Mouse (Mus musculus): ENCODE data around the gene Tmprss6.

Gene Tmprss6

DNA sequence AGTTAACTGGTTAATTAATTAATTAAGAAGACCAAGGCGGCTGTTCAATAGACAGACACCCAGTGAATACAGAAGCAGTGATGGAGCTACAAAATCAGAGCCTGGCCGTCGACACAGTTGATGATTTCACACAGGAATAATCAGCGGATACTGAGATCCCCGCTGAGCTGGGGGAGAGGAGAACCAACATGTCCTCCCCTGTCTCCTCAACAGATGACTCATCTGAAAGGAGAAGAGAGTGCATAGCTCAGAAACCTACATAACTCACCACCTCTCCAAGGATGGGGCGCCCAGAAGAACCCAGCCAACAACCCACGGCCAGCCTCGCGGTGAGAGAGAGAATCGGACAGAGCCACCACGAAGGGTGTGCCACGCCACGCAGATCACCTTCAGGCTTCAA is 48.0 kb downstream of the Tmprss6 start:
- DNase-seq (ENCODE audit: low read depth, low spot score) = no peak

DNA sequence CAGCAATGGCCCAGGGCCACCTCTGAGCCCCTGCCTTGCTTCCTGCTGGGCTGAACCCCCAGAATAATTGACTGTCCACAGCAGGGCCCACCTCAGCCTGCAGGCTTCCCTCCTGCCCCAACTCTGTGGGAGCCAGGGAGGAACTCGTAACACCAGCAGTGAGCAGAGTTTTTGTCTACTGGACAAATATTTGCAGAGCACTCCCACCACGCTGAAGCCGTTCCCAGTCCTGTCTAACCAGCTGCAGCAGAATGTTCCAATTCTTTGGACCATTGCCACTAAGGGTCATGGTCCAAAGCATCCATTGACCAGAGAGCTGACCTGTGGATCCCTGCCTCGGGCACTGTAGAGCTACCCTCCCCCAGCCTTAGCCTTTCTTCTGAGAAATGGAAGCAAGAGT is 51.5 kb downstream of the Tmprss6 start:
- no peak for DNase-seq (ENCODE audit: low read depth, low spot score)

DNA sequence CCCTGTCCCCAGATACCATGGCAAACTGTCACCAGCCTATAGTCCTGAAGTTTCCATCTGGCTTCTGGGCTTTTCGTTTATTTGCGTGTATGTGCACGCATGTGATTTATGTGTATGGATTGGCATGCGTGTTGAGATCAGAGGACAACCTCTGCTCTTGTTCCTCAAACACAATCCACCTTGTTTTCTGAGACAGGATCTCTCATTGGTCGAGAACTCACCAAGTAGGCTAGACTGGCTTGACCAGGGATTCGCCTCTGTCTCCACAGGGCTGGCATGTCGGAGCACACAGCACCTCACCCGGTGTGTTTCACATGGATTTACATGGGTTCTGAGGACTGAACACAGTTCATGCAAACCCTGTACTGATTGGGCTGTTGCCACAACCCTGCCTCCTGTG is 54.3 kb downstream of the Tmprss6 start:
- no peak for DNase-seq (ENCODE audit: low read depth, low spot score)

DNA sequence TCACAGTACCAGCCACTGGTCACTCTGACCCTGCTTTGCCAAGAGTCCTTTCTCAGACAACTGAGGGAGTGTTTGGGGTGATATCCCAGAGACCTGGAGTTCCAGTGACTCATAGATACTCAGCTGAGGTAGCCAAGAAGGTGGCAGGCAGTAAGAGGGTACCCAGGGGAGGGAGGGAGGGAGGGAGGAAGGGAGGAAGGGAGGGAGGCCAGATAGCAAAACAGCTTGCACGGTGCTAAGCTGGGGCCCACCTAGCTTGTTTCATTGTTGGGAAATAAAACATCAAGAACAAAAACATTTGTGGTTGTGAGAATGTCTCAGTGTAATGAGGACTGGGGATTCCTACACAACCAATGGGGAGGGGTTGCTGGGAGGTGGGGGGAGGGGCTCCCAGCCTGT is 54.7 kb downstream of the Tmprss6 start:
- DNase-seq (ENCODE audit: low read depth, low spot score) = no peak

DNA sequence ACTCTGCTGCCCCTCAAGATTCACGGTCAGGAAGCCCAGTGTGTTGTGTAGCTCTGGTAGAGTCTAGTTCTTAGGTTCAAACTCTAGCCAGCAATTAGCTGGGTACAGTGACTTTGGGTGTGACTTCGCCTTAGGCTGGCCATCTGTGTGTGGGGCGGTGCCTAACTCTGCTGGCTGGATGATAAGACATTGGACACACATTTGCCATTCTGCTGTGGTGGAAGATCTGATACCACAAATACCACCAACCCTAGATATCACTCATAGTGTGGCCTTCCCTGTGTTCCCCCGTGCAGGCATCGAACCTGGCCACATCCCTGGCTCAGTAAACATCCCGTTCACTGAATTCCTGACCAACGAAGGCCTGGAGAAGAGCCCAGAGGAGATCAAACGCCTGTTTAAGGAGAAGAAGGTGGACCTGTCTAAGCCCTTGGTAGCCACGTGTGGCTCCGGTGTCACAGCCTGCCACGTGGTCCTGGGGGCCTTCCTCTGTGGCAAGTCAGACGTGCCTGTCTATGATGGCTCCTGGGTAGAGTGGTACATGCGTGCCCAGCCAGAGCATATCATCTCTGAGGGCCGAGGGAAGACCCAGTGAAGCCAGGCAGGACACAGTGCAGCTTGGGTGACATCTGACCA is 55.2 kb downstream of the Tmprss6 start:
- DNase-seq (ENCODE audit: low read depth, low spot score) = no peak

DNA sequence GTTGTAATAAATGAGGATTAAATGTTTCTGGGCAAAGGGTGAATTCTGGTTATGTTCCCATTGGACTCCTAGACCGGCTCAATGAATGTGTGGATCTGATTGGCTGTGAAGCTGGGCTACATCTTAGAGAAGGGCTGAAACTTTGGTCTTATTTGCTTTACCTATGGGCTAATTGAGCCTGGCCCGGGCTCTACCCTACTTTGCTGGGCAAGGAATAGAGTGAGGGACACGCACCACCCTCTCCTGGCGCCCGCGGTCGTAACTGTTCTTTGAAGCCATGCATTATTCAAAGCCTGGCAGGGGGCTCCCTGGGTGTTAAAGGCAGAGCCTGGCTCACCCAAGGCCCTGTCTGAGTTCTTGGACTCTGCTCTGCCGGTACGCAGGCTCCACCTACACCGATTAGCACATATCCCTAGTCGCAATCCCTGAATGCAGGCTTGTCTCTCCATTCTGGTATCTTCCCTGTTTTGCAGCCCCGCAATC is 58.8 kb downstream of the Tmprss6 start:
- no peak for DNase-seq (ENCODE audit: low read depth, low spot score)

DNA sequence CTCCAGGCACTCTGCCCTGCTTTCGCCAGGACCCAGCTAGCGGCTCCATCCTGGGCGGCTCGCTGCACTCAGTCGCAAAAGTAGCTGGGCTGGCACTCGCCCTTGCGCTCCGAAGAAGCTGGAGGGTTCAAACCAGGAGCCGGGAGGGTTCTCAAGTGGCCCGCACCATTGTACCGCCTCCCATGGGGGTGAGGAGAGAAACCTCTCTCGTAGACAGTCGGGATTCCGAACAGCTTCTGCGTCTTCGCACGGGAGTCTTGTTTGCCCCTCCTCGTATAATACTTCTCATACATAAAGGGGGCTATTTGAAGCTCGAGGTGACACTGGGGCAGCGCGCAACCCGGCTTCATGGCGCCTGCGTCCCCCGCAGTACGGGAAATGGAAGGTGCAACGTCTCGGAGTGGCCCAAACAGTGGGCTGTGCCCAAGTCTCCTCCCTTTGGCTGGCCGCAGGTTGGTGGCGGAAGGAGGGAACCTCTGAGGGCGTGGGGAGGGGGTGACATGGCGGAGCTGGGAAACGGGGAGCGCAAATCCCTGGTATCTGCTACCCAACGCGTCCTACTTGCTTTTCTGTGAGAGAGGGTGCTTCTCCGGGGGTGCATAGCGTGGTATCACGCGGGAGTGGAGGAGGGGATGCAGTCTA is 62.0 kb downstream of the Tmprss6 start, which contains the start of gene Mpst:
TSS of gene Mpst (plus strand) at position 124 of the 642 bp plus-strand sequence.
- DNase-seq (ENCODE audit: low read depth, low spot score) = peak; percentile 82

DNA sequence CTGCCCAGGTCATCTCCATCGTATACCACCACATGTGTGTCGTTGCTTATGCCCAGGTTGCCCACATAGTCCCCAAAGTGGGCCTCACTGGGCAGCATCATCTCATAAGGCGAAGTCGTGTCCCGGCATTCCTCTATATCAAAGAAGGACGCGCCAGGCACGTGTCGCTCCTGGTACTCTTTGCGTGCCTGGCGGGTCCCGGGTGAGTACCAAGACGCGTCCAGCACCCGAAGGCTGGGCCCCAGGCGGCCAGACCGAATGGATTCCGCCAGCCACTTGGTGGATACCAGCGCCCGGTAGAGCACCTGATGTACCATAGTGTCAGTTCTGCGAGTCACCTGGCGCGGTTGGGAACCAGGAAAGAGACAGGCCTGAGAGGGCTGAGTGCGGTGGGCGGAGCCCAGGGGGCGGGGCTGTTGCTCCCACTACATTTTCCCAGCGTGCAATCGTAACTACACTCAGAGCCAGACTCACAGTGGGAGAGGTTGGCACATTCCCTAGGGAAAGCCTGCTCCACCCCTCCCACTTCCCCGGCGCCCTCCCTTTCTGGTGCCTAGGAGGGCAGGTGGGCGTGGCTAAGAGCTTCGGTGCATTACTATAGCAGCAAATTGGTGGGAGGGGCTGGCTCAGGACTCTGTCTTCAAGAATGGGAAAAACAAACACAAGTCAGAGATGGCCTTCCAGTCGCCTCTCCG is 62.8 kb downstream of the Tmprss6 start, which contains the start of gene Tst:
TSS of gene Tst (minus strand) at position 391 of the 695 bp plus-strand sequence.
- DNase-seq (ENCODE audit: low read depth, low spot score) = peak; percentile 60

DNA sequence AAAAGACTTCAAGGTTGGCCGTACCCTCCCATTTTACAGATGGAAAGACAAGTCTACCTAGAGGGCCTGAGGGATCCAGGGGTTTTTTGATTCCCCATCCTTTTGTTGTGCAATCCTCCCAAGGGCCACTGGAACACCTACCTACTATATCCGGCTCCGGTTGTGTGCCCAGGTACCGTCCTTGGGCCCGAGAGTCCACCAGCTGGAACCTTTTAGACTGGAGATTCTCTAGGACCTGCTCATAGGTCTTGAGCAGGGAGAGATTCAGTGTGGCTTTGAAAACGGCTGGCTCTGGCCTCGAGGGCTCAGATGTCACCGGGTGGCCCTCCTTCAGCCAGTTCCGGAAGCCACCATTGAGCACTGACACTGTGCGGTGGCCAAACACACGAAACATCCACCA is 63.3 kb downstream of the Tmprss6 start:
- no peak for DNase-seq (ENCODE audit: low read depth, low spot score)

DNA sequence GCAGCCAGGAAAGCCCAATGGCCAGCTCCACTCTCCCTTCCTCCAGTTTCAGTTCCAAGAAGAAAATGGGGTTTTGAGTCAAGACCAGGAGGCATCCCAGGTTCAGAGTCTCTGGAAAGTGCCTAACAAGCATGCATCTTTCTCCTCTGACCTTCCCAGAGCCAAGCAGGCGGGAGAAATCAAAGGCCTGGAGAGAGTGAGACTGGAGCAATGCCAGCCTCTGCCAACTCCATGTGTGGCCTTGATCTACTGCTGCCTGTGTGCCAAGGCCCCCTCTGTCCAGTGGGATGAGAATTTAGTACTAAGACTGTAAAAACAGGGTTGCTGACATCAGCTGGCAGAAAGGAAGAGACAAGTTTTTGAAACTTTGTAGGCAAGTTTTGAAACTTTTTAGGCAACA is 64.5 kb downstream of the Tmprss6 start:
- DNase-seq (ENCODE audit: low read depth, low spot score) = no peak

DNA sequence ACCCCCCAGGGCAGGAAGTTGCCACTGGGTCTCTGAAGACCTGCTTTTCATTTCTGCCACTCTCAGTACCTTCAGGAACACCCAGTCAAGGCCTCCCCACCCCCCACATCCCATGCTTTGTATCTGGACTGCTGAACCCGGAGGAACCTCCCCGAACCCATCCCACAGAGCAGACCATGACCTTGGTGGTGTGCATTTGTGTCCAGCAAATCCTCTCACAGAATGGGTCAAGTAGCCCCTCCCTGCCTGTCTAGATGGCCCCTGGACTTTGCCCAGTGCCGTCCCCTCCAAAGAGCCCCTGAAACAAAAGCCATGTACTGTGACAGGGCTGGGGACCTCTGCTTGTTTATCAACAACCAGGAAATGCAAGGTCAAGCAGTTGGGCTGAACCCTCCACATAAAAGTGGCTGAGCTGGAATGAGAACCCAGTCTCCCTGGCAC is 65.1 kb downstream of the Tmprss6 start:
- DNase-seq (ENCODE audit: low read depth, low spot score) = no peak

DNA sequence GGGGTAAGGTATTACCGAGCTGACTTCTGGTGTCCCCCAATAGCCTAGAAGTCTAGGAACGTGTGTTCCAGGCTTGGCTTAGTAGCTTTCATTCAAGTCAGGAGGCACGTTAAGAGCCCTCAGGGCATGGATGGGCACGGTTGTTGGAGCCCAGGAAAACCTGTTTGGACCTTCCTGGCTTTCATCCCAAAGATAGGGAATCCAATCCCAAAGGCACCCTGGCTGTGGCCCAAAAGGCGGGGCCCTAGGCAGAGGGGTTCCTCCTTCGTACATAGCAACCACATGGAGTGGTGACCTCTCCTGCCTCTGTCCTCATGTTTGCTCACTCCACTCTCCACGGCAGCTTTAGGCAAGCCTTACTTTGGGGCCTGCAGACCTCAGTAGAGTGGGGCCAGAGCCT is 66.0 kb downstream of the Tmprss6 start:
- DNase-seq (ENCODE audit: low read depth, low spot score) = no peak

DNA sequence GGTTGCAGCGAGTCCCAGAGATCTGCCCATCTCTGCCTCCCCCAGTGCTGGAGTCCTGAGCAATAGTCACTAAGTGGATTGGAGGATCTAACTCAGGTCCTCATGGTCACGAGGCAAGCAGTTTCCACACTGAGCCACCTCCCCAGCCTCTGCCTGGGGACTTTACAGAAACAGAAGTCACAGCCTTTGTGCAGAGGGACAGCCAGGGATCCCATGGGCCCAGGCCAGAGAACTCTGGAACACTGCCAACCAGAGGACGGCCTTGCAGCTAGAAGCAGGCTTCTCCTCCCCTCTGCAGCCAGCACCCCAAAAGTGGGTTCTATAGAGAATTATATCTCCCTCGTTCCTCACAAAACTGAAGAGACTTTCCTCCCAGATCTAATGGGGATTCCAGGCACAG is 66.5 kb downstream of the Tmprss6 start:
- DNase-seq (ENCODE audit: low read depth, low spot score) = no peak

DNA sequence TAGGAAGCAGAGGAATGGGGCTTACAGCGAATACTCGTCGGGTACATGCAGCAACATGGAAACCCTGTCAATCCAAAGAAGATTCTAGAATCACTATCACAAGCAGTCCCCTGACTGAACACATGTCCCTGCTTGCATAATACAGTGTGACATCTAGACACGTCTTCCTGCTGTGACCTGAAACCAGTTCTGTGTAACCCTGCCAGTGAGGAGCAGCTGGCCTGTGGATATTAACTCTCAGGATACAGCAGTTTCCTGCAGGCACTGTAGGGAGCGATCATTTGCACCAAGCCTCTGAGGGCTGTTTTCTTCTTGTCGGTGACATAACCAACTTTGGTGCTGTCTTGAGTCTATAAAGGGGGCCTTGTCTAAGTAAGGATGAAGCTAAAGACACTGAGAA is 67.1 kb downstream of the Tmprss6 start:
- no peak for DNase-seq (ENCODE audit: low read depth, low spot score)

DNA sequence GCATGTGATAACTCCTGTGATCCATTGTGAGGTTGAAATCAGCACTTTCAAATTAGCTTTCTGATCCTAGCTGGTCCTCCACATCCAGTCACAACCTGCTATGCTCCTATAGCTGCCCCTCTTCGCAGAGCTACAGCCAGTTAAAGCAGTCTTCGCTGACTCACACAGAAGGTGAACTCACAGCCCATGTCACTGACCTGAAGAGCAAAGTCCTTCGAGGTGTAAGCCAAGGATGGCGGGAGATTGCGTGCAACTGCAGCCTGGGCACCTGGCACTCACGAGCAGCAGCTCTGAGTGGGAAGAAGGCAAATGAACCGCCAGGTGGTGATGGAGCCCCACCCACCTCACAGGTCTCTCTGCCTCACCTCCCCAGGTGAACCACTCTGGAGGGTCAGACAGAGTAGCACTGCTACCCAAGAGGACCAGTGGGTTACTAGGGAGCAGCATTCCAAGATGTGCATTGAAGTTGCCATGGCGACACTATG is 72.9 kb downstream of the Tmprss6 start, which contains the start of gene Tex33:
TSS of gene Tex33 (minus strand) at position 435 of the 485 bp plus-strand sequence.
- no peak for DNase-seq (ENCODE audit: low read depth, low spot score)

DNA sequence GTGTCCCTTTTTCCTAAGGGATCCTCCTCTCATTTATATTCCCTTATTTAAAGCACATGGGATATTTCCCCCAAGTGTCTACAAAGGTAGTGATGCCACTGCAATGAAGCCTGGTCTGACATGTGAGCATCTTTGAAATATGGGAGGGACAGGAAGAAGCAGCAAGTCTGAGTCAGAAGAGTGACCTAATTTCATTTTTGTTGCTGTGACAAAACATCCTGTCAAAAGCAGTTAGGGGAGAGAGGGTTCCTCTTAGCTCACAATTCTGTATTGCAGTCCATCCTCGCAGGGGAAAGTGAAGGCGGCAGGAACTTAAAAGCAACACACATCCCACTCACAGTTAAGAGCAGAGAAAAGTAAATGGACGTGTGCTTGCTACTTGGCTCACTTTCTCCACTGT is 77.6 kb downstream of the Tmprss6 start:
- DNase-seq (ENCODE audit: low read depth, low spot score) = no peak

Measured in embryo, embryonic 11.5 days (tissue).